Mouse (Mus musculus) forebrain, embryonic 14.5 days (tissue): ENCODE results near the gene Irak4. TPM values are rescaled to one million over a fixed set of nuclear protein-coding genes. Genes with fewer than 3 reads are reported as not detected.

Source experiments
- ATAC-seq: fragments of 200-750 bp; cut with Nextera tagmentation; 2 replicates; pipeline ENCODE4 v1.8.0; 2017; ENCODE audit warnings: mild to moderate bottlenecking, moderate library complexity
- DNase-seq: peaks from one replicate; pipeline ENCODE4 v3.0.0-alpha.2; 2015; ENCODE audit warnings: low spot score
- H3K27ac ChIP-seq: fragments of 300-500 bp; sonication (generic); 2 replicates; pipeline ENCODE4 v1.5.1; 2014; ENCODE audit warnings: low read depth, mild to moderate bottlenecking, control low read depth, low read length, moderate library complexity
- H3K27me3 ChIP-seq: fragments of 300-500 bp; sonication (generic); replicated peaks from 2 replicates; pipeline ENCODE4 v1.6.1; 2014; ENCODE audit warnings: low read length, control low read depth, mixed read lengths; ENCODE audit not compliant: control insufficient read depth, insufficient read depth
- H3K36me3 ChIP-seq: fragments of 300-500 bp; sonication (generic); 2 replicates; pipeline ENCODE4 v1.6.1; 2014; ENCODE audit warnings: low read length, control low read depth; ENCODE audit not compliant: control insufficient read depth, insufficient read depth
- H3K4me1 ChIP-seq: fragments of 300-500 bp; sonication (generic); 2 replicates; pipeline ENCODE4 v1.6.1; 2014; ENCODE audit warnings: antibody characterized with exemption, low read length, control low read depth; ENCODE audit not compliant: control insufficient read depth, insufficient read depth
- H3K4me2 ChIP-seq: fragments of 300-500 bp; sonication (generic); 2 replicates; pipeline ENCODE4 v1.6.1; 2014; ENCODE audit warnings: mild to moderate bottlenecking, control low read depth, low read length
- H3K4me3 ChIP-seq: fragments of 300-500 bp; sonication (generic); 2 replicates; pipeline ENCODE4 v1.5.1; 2014; ENCODE audit warnings: low read depth, low read length, control low read depth
- H3K9ac ChIP-seq: fragments of 300-500 bp; sonication (generic); 2 replicates; pipeline ENCODE4 v1.6.1; 2014; ENCODE audit warnings: mild to moderate bottlenecking, low read length, control low read depth, moderate library complexity
- H3K9me3 ChIP-seq: fragments of 300-500 bp; sonication (generic); replicated peaks from 2 replicates; pipeline ENCODE4 v1.6.1; 2016; ENCODE audit warnings: low read length, control low read depth, mixed read lengths; ENCODE audit not compliant: control insufficient read depth
- WGBS: fragments of 180-500 bp; shearing (Covaris S2); extraction: QIAGEN DNeasy Blood & Tissue Kit; methylation state at CpG from one replicate; pipeline ENCODE4 v1.1.7; 2014; 5-methylcytosine and 5-hydroxymethylcytosine counted together
- polyA plus RNA-seq: library from polyadenylated mRNA; unstranded; fragments of >200 nt; fragmentation: Nextera tagmentation; extraction: Ambion mirVana; gene quantifications from 2 replicates; pipeline ENCODE4 v1.2.1, GENCODE M21; 2014

Irak4 gene
- polyA plus RNA-seq, 1 experiment from 2014 or later, result 0.97 TPM

DNA sequence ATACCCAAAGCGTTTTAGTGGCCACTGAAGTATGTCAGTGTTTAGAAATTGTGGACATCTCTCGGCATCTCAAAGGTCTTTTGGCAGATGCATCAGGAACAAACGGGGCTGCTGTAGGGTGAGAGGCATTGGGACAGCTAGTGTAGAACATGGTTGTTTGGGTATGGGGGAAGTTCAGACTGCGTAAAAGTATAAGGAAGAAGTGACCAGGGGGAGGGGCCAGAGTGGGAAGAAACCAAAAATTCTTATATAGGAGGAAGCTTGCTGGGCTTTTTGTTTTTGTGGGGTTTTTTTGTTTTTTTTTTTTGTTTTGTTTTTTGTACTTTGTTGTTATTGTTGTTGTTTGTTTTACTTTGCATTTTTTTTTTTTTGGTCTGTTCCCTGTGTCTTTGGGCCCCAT lies 1.4 kb downstream of the Irak4 start:
- 85% methylated on average over 4 of the region's 4 CpGs for WGBS
- H3K27me3 ChIP-seq, result no peaks in the 10 kb centered on the region
- H3K27ac ChIP-seq, result no peak overlapping the region
- H3K9me3 ChIP-seq, result no peaks in the 10 kb centered on the region
- no peaks in the 10 kb centered on the region for H3K36me3 ChIP-seq
- DNase-seq, result no peak
- no peak overlapping the region for H3K9ac ChIP-seq
- no peak for ATAC-seq
- peaks cover 5% of the 10 kb centered on the region; the same call in 1 of the 2 replicates for H3K4me1 ChIP-seq
- no peak overlapping the region for H3K4me3 ChIP-seq
- no peak overlapping the region for H3K4me2 ChIP-seq

DNA sequence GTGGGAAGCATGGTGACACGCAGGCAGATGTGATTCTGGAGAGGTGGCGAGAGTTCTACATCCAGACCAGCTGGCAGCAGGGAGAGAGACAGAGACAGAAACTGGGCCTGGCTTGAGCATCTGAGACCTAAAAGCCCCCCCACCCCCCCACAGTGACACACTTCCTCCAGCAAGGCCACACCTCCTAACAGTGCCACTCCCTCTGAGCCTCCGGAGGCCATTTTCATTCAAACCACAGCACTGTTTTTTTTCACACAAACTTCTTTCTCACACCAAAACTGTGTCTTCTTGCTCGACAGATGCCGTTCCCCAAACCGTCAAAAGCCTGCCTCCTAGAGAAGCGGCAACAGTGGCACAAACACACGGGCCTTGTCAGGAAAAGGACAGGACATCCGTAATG lies 10.1 kb downstream of the Irak4 start:
- Histone ChIP-seq H3K9me3 (peaks cover 3% of the 10 kb centered on the region; the same call in 1 of the 2 replicates), H3K36me3 (no peaks in the 10 kb centered on the region), H3K4me3 (no peak overlapping the region), H3K4me1 (no peaks in the 10 kb centered on the region), H3K27me3 (no peaks in the 10 kb centered on the region), H3K9ac (no peak overlapping the region), H3K27ac (no peak overlapping the region), H3K4me2 (no peak overlapping the region)
- ATAC-seq, result no peak
- 94% methylated on average over 9 of the region's 9 CpGs for WGBS
- DNase-seq, result no peak

DNA sequence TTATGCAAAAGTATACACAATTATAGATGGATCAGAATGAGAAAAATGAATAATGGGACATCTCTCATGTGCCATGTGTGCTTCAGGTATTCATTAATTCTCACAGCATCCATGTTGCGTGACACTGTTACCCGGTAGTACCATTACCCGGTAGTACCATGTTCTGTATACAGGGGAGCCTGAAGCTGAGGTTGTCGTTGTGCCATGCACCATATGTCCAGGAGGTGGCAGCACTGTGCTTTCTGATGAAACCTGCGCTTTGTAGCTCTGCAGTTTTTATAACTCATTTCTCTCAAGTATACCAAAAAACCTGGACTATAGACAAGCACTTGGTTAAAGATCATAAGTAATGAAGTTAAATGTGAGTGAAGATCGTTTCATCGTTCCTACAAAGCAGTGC lies 14.0 kb downstream of the Irak4 start:
- Histone ChIP-seq H3K4me2 (no peak overlapping the region), H3K9ac (no peak overlapping the region), H3K27me3 (no peaks in the 10 kb centered on the region), H3K36me3 (no peaks in the 10 kb centered on the region), H3K4me1 (no peaks in the 10 kb centered on the region), H3K9me3 (no peaks in the 10 kb centered on the region), H3K4me3 (no peak overlapping the region), H3K27ac (no peak overlapping the region)
- ATAC-seq, result peak; percentile 77
- DNase-seq, result peak; percentile 92
- 21% methylated on average over 7 of the region's 7 CpGs for WGBS

DNA sequence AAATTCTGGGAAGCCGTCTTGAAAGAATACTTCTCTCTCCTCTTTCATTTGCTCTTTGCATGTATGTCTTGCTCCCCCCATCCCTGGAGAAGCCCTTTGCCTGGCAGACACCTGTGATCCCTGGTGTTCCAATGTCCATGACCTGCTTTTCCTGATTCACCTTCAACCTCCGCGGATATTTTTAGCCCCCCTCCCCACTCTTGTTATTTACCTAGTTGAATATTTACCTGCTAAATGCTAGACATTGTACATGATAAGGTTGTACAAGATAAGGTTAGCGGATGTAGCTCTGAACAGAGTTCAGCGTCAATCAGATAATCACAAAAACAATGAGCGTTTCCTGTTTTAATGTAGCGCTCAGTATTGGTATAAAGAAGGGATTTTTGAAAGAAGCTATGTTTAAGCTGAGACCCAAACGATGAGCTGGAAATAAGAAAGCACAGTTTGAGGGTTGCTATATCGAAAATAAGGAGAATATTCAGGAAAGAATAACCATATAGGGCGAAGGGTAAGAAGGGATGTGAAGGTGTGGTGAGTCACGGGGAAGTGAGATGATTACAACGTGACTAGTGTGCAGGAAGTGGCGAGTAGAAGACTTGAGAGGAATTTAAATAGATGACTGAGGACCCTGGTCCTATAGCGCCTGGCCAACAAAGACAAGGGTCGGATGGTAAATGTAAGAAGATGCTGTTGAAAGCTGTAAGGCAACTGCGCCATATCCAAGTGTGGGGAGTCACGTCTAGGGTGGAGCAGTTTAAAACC lies 15.6 kb downstream of the Irak4 start:
- ATAC-seq (no peak), DNase-seq (no peak)
- Histone ChIP-seq H3K4me2 (no peak overlapping the region), H3K9ac (no peak overlapping the region), H3K9me3 (no peaks in the 10 kb centered on the region), H3K4me1 (no peaks in the 10 kb centered on the region), H3K27ac (no peak overlapping the region), H3K36me3 (no peaks in the 10 kb centered on the region), H3K4me3 (no peak overlapping the region), H3K27me3 (no peaks in the 10 kb centered on the region)
- 85% methylated on average over 17 of the region's 17 CpGs for WGBS

DNA sequence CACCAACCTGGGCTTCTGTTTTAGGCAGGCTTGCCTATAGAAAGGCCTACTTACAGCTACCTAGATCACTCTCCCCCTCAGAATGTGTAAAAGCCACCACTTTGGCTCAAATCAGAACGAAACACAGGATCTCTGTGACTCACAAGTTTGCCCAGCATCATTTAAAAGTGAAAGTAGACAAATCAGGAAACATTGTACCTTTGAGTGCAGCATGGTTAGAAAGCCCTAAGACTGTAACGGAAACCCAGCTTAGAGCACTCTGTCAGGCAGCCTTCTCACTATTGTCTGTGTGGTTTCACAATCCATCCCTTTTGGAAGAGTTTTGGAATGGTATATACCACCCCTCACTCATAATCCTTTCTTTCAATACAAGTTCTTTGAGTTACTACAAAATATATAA lies 21.5 kb downstream of the Irak4 start:
- H3K4me3 ChIP-seq, result no peak overlapping the region
- no peaks in the 10 kb centered on the region for H3K36me3 ChIP-seq
- no peaks in the 10 kb centered on the region for H3K9me3 ChIP-seq
- DNase-seq (no peak), ATAC-seq (no peak)
- no peaks in the 10 kb centered on the region for H3K27me3 ChIP-seq
- no peak overlapping the region for H3K9ac ChIP-seq
- no peaks in the 10 kb centered on the region for H3K4me1 ChIP-seq
- H3K27ac ChIP-seq, result no peak overlapping the region
- no peak overlapping the region for H3K4me2 ChIP-seq
- 85% methylated on average over 2 of the region's 2 CpGs for WGBS

DNA sequence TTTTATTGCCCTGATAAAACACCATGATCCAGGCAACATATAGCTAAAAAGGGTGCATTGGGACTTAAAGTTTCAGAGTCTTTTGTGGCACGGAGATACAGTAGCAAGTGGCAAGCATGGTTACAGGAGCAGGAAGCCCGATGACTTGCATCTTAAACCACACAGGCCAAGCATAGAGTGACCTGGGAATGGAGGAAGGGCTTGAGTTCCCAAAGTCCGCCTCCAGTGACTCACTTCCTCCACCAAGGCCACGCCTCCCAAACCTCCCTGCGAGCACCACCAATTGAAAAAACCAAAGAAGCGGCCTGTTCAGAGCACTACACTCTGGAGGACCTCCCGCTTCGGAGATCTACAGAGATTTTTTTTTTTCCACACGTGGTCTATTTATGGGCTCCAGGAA lies 22.4 kb downstream of the Irak4 start:
- Histone ChIP-seq H3K4me2 (no peak overlapping the region), H3K4me3 (no peak overlapping the region), H3K9me3 (no peaks in the 10 kb centered on the region), H3K27ac (no peak overlapping the region), H3K4me1 (no peaks in the 10 kb centered on the region), H3K36me3 (no peaks in the 10 kb centered on the region), H3K27me3 (no peaks in the 10 kb centered on the region), H3K9ac (no peak overlapping the region)
- no peak for DNase-seq
- WGBS, result 91% methylated on average over 9 of the region's 9 CpGs
- no peak for ATAC-seq

DNA sequence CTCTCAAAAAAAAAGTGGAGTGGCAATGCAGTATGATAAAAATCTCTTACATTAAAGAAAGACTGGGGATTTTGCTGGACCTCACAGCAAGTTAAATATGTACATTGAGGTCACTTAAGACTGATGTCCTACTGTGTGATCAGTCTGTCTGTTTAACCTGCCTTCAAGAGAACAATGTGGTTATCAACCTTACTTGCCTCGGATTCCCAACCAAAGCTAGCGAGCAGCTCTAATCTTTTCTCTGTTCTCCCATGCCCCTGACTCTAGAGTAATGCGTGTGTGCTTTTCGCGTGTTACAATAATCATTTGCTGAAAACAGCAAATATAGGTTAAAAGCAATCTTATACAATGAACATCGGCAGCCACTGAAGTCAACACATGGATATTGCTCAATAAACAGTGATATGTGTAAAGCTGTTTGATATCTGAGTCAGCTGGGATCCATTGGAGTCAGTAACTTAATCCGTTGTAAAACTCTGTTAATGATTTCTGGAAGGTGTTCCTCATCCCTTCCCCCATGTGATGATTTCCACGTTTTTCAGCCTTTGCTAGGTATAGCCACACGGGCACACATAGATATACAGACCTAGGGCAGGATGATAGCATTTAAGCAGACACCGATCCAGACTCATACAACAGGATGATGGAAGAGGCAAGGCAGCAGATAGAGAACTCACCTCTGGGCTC lies 25.2 kb downstream of the Irak4 start:
- no peak for DNase-seq

DNA sequence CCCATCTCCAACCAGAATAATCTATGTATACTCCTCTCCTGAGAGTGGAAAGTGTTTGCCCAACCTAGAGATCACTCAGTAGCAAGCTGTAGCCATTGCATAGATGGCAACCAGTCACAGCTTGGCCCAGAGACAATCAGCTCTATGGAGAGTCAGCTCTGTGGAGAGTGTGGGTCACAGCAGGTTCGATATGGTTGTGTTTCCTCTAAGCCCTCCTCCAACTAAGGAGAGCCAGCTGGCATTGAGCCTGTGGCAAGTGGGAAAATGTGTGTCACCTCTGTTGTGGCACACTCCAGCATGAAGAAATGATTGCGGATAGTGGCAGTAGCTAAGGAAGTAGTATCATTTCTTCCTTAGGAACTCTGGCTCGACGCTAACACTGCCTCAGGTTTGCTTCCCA lies 28.1 kb downstream of the Irak4 start:
- ATAC-seq (no peak), DNase-seq (no peak)
- Histone ChIP-seq H3K27me3 (no peaks in the 10 kb centered on the region), H3K4me1 (no peaks in the 10 kb centered on the region), H3K4me2 (no peak overlapping the region), H3K27ac (no peak overlapping the region), H3K4me3 (no peak overlapping the region), H3K9ac (no peak overlapping the region), H3K36me3 (no peaks in the 10 kb centered on the region), H3K9me3 (no peaks in the 10 kb centered on the region)
- WGBS, result 82% methylated on average over 4 of the region's 4 CpGs

More for the DNA sequence above, 25.2 kb downstream of the Irak4 start:
- no peak overlapping the region for H3K27ac ChIP-seq
- no peak overlapping the region for H3K4me3 ChIP-seq
- no peak for ATAC-seq
- H3K27me3 ChIP-seq, result no peaks in the 10 kb centered on the region
- 90% methylated on average over 10 of the region's 10 CpGs for WGBS
- no peaks in the 10 kb centered on the region for H3K36me3 ChIP-seq
- no peak overlapping the region for H3K9ac ChIP-seq
- no peaks in the 10 kb centered on the region for H3K4me1 ChIP-seq
- H3K9me3 ChIP-seq, result no peaks in the 10 kb centered on the region
- no peak overlapping the region for H3K4me2 ChIP-seq

DNA sequence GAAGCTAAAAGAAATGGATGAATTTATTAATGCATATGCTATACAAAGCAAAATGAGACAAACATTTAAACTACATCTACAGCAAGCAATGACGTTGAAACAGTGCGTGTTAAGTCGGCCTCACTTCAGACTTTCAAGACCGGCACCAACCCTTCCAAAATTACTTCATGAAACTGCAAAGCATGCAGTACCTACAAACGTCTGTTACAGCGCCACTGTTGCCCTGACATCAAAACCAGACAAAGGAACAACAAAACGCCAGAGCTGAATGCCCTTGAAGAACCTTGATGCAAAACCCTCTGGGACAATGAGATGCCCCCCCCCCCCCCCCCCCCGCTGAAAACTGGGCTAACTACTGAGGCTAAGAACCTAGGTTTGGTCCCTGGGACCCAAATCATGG lies 29.3 kb downstream of the Irak4 start:
- WGBS, result 63% methylated on average over 8 of the region's 8 CpGs
- no peak for DNase-seq
- ATAC-seq, result no peak

More for the DNA sequence above, 29.3 kb downstream of the Irak4 start:
- H3K9me3 ChIP-seq, result no peaks in the 10 kb centered on the region
- H3K4me3 ChIP-seq, result no peak overlapping the region
- no peak overlapping the region for H3K4me2 ChIP-seq
- H3K4me1 ChIP-seq, result no peaks in the 10 kb centered on the region
- H3K27me3 ChIP-seq, result no peaks in the 10 kb centered on the region
- no peak overlapping the region for H3K27ac ChIP-seq
- no peaks in the 10 kb centered on the region for H3K36me3 ChIP-seq
- no peak overlapping the region for H3K9ac ChIP-seq
